Mouse (Mus musculus) cortical plate, adult 2 months (tissue): ENCODE results near the gene Arrdc1.

ENCODE experiments used
- CTCF ChIP-seq: fragments of 200-500 bp; IDR thresholded peaks from 2 replicates; pipeline ENCODE4 v1.5.1; 2011; ENCODE audit warnings: mild to moderate bottlenecking, control low read depth, low read length; ENCODE audit not compliant: insufficient read depth; ENCODE audit errors: extremely low read depth
- POLR2A ChIP-seq: fragments of 200-500 bp; IDR thresholded peaks from 2 replicates; pipeline ENCODE4 v1.6.1; 2011; ENCODE audit warnings: mild to moderate bottlenecking, low read length, control low read depth; ENCODE audit not compliant: insufficient read depth; ENCODE audit errors: extremely low read depth

DNA sequence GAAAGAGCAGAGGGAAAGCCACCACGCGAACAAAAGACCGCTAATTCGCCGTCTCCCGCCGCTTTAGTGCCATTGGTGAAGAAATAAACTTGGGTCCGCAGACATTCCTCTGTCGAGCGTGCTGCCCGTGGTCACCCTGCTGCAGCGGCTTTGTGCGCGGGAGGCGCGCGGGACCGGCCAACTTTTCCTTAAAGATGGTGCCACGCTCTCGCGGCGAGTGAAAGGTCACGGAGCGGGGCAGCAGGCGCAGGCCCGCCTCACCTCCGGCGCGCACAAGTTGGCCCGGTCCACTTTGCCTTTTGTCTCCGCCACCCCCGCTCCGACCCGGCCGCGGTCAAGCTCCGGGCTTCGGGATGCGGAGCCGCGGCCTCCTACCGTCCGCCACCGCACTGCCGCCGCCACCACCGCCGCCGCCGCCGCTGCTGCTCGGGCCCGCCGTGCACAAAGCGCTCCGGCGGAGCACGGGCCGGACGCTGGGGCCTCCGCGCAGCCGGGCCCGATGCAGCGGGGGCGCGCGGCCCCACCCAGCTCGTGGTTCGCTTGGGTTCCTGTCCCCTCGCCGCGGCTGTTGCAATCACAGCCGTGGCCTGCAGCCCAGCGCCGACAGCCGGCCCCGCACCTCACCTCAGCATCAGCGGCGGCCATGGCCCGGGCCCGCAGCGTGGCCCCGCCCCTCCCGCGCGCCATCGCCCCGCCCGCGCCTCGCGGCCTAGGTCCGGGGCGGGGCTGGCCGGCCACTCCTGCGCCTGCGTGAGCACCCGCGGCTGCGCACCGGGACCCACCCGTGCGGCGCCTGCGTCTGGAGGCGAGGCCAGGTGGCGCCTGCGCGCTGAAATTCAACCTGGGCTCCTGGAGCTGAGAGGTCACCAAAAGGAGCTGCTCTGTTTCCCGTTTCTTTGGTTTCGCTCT lies 15.9 kb downstream of the Arrdc1 start, which contains the start of gene Ehmt1:
- TF ChIP-seq CTCF = no peak
- peak; percentile 91 for TF ChIP-seq POLR2A
